Mouse (Mus musculus): ENCODE data around the gene Pikfyve.

The Pikfyve gene

DNA sequence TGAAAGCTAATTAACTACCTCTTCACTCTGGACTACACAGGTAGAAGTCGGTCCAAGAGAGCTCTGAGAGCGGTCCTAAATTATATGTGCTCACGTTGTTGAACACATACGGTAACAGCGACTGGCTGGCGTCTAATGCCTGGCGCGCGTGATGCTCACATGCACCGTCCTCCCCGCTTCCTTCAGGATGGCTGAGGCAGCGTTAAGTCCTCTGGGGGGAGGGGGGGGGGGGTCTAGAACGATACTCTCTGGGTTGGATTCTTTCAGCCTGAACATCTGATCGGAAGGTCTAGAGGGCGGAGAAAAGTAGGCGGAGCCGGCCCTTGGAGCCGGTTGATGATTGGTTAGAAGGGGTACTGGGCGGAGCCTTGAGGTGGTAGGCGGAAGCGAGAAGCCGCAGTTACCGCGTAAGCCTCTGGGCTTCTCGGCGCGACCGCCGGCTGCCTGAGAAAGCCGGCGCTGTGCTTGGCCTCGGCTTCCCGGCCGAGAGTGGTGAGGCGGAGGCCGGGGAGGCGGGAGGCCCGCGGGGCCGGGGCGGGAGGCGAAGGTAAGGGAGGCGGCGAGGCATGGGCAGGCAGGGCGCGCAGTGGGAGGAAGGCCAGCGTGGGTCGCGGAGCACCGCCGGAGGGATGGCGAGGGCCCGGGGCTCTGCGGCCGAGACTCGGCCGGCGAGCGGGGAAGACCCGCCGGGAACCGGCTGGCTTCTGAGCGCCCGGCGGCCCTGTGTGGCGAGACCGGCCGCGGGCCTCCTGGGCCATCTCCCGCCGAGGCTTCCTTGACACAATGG lies at the start of gene Pikfyve, which contains the start of gene Idh1:
Gene Pikfyve (plus strand): TSS at position 397 of the 787 bp plus-strand sequence.
Gene Idh1 (minus strand): TSS at position 214 of the 787 bp plus-strand sequence.
- DNase-seq (ENCODE audit: low spot score in 2 of 2), result peak; percentile 98

DNA sequence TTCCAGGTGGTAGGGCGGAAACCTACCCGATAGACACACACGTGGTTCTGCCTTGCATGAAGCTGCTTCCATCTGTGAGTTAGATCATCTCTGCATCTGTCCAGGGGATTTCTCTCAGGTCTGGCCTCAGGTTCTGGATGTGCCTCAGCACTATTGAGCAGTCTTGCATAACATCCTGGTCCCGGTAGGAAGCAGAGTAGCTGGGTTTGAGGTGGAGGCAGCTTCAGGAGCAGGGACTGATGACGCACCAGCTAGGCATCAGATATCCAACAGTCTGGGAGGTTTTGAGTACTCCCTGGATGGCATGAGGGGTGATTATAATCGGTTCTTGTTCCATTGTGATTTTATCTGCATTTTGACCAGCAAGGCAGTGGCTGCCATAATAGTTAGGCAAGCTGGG lies 48.9 kb upstream of the Pikfyve start:
- DNase-seq (ENCODE audit: low spot score in 2 of 2), result no peak

- DNase-seq (ENCODE audit: low spot score in 2 of 2), result no peak
These were observed 41.7 kb upstream of the Pikfyve start for GRCm38 (mm10) chr1:65144783-65145182.

DNA sequence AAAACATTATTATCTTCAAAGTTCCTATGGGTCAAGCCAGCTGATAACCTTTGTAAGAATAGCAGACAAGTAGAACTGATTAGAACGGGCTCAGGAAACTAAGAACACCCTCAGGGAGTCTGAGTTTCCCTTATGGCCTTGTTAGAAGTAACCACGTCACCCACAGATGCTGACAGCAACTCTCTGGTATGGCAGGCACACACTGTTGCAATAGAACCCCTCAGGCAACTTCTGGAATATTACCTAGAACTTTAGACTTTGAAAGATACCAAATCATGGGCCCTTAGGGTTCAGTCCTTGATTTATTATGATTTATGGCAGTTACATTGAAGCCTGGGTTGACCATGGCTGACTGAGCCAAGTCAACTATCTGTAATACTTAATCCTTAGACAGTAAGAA lies 39.9 kb upstream of the Pikfyve start:
- DNase-seq (ENCODE audit: low spot score in 2 of 2), result no peak

DNA sequence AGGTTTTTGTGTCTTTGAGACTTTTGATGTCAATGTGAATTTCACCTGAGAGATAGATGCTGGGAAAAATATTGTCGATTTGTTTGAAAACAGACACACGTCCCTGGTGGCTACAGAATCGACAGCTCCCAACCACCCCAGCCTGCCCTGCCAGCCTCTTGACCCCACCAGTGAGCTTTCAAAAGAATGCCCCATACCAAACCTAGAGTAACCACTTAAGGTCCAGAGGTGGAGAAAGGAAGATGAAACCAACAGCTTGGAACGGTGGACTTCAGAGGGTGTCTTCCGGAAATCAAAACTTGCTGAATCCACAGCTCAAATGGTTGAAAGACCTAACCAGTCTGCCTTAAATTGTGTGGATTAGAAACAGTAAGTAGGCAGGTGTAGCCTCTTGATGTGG lies 39.2 kb upstream of the Pikfyve start:
- no peak for DNase-seq (ENCODE audit: low spot score in 2 of 2)

DNA sequence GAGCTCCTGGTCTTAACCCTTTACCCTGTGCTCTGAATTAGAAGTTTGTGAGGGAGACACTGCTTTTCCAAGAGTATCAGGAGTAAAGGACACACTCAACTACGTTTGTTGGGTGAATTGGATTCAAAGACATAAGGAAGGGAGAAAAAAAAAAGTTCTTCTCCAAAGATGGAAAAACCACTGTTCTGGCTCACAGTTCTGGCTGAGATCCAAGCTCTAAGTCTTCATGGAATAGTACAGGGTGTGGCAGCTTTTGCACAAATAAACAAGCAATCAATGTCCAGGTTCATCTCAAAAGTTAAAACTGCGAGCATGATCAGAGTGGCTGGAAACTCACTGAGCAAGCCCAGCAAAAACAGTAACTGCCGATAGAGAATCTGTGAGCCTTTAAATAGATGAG lies 38.5 kb upstream of the Pikfyve start:
- DNase-seq (ENCODE audit: low spot score in 2 of 2), result no peak

DNA sequence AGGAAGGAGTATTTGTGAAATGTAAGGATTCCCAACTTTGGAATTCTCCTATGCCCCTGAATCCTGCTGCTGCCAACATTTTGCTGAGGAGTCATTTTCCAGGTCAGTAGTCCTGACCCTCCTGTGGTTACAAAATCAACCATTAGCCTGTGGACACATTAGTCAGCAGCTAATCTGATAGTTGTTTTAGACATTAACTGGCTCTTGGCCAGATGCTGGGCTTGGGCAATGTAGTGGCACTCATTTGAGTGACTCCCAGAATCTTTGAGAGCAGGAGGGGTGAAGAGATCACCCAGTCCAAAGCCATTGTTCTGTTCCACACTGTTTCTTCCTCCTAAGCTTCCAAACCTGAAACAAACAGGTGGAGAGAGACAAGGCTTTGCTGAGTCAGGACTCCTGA lies 31.7 kb upstream of the Pikfyve start:
- no peak for DNase-seq (ENCODE audit: low spot score in 2 of 2)

- DNase-seq (ENCODE audit: low spot score in 2 of 2), result no peak
These were observed 30.4 kb upstream of the Pikfyve start for GRCm38 (mm10) chr1:65156111-65156510.

DNA sequence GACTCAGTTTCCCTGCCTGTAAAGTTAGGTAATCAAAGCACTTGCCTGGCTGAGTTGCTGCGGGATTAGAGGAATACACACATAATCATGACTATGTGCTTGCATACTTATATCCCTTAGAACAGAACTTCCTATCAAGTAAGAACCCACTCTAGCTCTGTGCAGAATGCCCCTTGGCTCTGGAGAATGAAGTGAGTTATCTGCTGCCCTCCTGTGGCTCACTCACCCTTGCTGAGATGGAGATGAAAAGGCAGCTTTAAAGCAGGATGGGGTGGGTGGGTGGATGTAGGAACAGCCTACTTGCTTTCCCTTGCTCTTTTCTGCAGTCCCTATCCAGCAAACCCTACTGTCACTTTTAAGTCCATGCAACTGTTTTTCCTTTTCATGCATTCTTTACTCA lies 24.3 kb upstream of the Pikfyve start:
- peak in 1 of 2 experiments; percentile 47 for DNase-seq (ENCODE audit: low spot score in 2 of 2)

GRCm38 (mm10) chr1:65167496-65167895 lies 19.0 kb upstream of the Pikfyve start:
- no peak for DNase-seq (ENCODE audit: low spot score in 2 of 2)

DNA sequence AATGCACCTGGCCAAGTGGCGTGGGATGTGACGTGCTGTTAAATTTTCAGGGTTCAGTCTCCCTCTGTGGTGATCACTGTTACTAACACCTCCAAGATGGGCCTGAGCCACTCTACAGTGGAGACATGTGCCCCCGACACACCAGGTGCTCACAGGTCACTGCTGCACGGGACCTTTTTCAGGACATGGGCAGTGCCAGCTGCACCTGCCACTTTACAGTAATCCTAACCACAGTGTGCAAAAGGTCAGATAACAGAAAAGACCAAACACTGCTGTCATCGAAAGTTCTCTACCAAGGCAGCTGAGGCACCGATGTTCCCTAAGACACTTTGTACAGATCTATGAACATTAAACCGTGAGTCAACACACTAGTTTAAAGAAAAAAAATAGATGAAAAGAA lies 16.9 kb upstream of the Pikfyve start:
- no peak for DNase-seq (ENCODE audit: low spot score in 2 of 2)

DNA sequence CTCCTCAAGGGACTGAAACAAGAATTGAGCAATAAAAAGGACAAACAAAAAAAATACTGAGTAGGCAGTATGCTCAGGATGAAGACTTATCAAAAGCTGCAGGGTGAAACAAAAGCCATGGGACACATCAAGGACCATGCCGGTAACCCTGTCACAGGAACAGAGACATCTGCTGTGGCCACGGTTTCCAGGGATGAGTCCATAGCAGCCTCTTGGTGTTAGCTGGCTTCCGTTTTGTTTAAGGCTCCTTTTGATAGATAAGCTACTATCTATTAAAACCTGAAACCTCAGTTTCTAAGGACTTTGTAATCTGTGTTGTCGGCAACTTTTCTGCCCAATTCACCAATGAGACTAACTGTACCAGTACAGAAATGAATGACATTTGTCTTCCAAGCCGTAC lies 16.5 kb upstream of the Pikfyve start:
- DNase-seq (ENCODE audit: low spot score in 2 of 2), result no peak

DNA sequence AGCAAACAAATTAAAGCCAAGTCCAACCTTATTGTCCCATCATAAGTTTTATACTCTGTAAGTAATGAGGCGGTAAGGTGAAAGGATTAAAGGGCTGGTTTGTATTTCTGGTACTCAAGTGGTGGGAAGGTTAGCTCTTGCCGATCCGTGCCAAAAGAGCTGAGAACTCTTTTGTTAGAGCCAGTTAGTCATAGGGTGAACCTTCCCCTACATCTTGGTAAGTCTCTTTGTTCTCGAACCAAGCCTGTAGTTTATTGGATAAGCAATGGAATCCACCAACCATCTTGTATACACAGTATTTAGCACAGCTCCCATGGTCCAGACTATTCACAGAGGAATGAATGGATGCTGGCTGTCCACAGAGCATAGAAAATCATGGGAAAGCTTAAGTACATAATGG lies 14.9 kb upstream of the Pikfyve start:
- DNase-seq (ENCODE audit: low spot score in 2 of 2), result no peak

GRCm38 (mm10) chr1:65173716-65174115 lies 12.8 kb upstream of the Pikfyve start:
- no peak for DNase-seq (ENCODE audit: low spot score in 2 of 2)

DNA sequence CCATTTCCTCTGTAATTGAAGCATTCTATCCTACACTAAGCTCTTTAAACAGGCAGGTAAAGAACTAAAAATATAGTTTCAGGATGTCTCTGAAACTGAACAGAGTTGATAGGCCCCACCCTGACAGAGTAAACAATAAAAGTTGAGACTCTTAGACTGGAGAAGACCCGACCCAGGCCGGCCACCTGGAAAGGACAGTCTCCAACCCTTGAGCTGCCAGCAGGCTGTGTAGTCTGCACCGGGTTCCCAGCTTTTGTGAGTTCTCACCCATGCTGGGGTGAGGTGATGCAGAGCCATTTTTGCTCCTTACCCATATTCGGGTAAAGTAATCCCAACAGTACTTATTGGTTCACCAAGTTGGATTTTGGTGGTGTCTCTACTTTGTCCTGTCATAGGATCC lies 10.3 kb upstream of the Pikfyve start:
- no peak for DNase-seq (ENCODE audit: low spot score in 2 of 2)

- no peak for DNase-seq (ENCODE audit: low spot score in 2 of 2)
These were observed 9.6 kb upstream of the Pikfyve start for GRCm38 (mm10) chr1:65176912-65177311.

DNA sequence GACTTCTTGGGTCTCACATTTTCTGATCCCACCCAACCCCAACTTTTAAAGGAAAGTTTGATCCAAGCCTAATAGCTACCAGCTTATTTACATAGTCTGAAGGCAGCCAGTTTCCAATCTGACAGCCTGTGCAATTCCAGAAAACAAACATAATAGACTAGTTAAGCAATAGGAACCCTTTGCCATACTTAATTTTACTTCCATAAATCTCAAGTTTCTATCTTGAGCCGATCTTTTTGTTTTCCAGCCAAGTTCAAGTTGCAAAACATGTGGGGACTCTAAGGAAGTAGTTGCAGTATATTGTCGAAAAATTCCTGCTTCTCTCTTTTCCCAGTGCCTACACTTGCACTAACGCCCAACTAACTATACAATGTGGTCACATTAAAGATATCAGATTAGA lies 9.0 kb upstream of the Pikfyve start:
- no peak for DNase-seq (ENCODE audit: low spot score in 2 of 2)

GRCm38 (mm10) chr1:65178126-65178901 lies 8.2 kb upstream of the Pikfyve start:
- peak; percentile 94 for DNase-seq (ENCODE audit: low spot score in 2 of 2)

DNA sequence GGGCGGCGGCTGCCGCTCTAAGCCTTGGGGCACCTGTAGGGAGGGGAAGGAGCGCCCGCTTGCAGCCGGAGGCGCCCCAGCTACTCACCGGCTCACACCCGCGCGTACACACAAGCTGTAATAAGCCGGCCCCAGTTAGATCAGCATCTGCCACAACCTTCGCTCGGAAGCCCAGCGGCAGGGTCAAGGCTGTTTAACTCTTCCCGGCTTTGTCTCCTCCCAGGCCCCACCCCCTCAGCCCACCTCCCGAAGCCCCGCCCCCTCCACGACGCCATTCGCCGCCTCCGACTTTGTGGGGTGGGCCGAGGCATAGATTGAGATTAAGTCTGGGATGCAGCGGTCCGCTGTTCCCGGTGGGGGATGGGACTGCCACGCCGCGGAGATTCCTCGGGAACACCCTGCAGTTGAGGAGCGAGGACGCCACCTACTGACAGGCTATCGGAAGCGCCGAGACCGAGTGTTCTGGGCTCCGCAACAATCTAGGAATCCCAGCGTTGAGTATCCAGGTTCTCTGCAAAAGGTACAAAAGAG lies 7.5 kb upstream of the Pikfyve start:
- peak; percentile 99 for DNase-seq (ENCODE audit: low spot score in 2 of 2)

DNA sequence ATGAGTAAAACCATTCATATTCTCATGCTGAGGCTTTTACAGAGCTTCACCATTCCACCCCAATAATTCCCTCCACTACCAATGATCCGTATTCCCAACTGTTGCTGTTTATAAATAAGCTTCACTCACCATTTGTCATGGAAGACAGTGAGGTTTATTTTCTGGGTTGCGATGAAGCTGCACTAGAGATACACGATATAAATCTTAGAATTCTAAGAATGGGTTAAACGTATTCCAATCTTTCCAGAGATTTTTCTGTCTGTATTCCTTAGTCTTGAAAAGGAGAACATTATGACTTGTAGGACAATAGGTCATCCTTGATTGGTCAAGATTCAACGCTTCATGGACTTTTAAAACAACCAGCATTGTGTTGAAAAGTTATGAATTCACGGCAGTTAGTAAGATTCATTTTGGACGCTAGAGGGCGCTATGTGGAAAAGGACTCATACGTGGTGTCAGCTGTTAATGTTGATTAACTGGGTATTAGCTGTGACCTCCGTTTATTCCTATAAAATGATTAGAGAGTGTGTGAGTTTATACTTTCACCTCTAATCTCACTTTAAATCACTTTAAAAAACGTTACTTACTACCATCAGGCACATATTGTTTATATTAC lies 6.7 kb upstream of the Pikfyve start:
- peak; percentile 64 to 72 for DNase-seq (ENCODE audit: low spot score in 2 of 2)

DNA sequence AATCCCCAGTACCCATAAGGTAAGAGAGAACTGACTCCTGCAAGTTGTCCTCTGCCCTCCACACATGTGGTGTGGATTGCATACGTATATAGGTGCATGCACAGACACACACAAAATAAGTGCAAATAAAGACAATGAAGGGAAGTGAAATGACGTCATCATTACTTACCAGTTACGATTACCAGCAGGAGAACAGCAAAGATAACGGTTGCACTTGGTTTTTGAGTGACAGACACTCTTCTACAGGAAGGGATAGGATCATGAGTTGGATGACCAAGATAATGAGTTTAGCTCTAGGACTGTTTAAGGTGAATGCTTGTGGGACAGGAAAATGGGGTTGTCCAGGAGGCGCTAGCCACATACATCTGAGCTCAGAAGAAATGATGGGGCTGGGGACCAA lies 5.0 kb upstream of the Pikfyve start:
- DNase-seq (ENCODE audit: low spot score in 2 of 2), result no peak

DNA sequence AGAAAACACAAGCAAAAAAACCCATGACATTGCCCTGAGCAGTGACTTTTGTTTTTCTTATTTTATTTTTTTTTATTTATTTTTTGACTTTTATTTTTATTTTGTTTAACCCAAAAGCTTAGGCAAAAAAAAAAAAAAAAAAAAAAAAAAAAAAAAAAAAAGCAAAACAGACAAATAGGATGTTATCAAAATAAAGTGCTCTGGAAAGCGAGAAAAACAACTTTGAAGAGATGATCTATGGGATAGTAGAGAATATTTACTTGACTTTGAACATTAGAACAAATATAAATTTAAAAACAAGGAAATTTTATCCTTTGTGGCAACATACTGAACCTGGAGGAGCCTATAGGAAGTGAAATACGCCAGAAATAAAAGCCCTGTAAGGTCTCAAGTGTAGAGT lies 2.5 kb upstream of the Pikfyve start:
- DNase-seq (ENCODE audit: low spot score in 2 of 2), result no peak

All from right cerebral cortex, postnatal 10 days (tissue).